Mouse (Mus musculus) hindbrain, postnatal 0 days (tissue): ENCODE data around the gene Pafah2. TPM values are rescaled to one million over a fixed set of nuclear protein-coding genes. Genes with fewer than 3 reads are reported as not detected.
A peak's percentile ranks its signal among the peaks of the same experiment; 100 is the strongest.

ENCODE experiments used
- ATAC-seq: fragments of 200-750 bp; cut with Nextera tagmentation; 2 replicates; pipeline ENCODE4 v1.8.0; 2017; ENCODE audit warnings: mild to moderate bottlenecking, moderate TSS enrichment, moderate library complexity
- DNase-seq: peaks from one replicate; pipeline ENCODE4 v3.0.0-alpha.2; 2015; ENCODE audit warnings: low spot score
- H3K27ac ChIP-seq: fragments of 300-500 bp; sonication (generic); 2 replicates; pipeline ENCODE4 v1.5.1; 2014; ENCODE audit warnings: mild to moderate bottlenecking
- H3K27me3 ChIP-seq: fragments of 300-500 bp; sonication (generic); 2 replicates; pipeline ENCODE4 v1.6.1; 2014; ENCODE audit warnings: low read length, mixed read lengths; ENCODE audit not compliant: insufficient read depth
- H3K36me3 ChIP-seq: fragments of 300-500 bp; sonication (generic); 2 replicates; pipeline ENCODE4 v1.6.1; 2014; ENCODE audit warnings: low read length, mixed read lengths; ENCODE audit not compliant: insufficient read depth
- H3K4me1 ChIP-seq: fragments of 300-500 bp; sonication (generic); 2 replicates; pipeline ENCODE4 v1.6.1; 2014; ENCODE audit warnings: antibody characterized with exemption, low read length, mixed read lengths; ENCODE audit not compliant: insufficient read depth
- H3K4me2 ChIP-seq: fragments of 300-500 bp; sonication (generic); 2 replicates; pipeline ENCODE4 v1.6.1; 2014; ENCODE audit warnings: low read depth, mild to moderate bottlenecking, low read length, moderate library complexity, mixed read lengths
- H3K4me3 ChIP-seq: fragments of 300-500 bp; sonication (generic); 2 replicates; pipeline ENCODE4 v1.5.1; 2014; ENCODE audit warnings: low read length
- H3K9ac ChIP-seq: fragments of 300-500 bp; sonication (generic); replicated peaks from 2 replicates; pipeline ENCODE4 v1.6.1; 2014; ENCODE audit warnings: mild to moderate bottlenecking, low read length, moderate library complexity, mixed read lengths
- H3K9me3 ChIP-seq: fragments of 300-500 bp; sonication (generic); 2 replicates; pipeline ENCODE4 v1.6.1; 2016; ENCODE audit warnings: low read length, mixed read lengths
- CTCF ChIP-seq: IDR thresholded peaks from 2 replicates; pipeline ENCODE4 v1.5.1; 2016; ENCODE audit warnings: antibody characterized with exemption, control low read depth, low read depth
- WGBS: fragments of 180-500 bp; shearing (Covaris S2); extraction: QIAGEN DNeasy Blood & Tissue Kit; methylation state at CpG from one replicate; pipeline ENCODE4 v1.1.7; 2014; 5-methylcytosine and 5-hydroxymethylcytosine counted together
- microRNA-seq, 2 experiments: library from miRNA; unstranded; fragments of <30 nt; microRNA quantifications; one replicate each; pipeline ENCODE4; 2016
- polyA plus RNA-seq: library from polyadenylated mRNA; unstranded; fragments of >200 nt; fragmentation: Nextera tagmentation; extraction: Ambion mirVana; gene quantifications from 2 replicates; pipeline ENCODE4 v1.2.1, GENCODE M21; 2015
- total RNA-seq: library from RNA; depleted of rRNA; stranded (reverse); fragments of >200 nt; gene quantifications from 2 replicates; pipeline ENCODE4 v1.2.3, GENCODE M21; 2014; rRNA removed

The Pafah2 gene
- total and polyA plus RNA-seq, 2 experiments from 2014 or later: 6.7 to 17.9 TPM

DNA sequence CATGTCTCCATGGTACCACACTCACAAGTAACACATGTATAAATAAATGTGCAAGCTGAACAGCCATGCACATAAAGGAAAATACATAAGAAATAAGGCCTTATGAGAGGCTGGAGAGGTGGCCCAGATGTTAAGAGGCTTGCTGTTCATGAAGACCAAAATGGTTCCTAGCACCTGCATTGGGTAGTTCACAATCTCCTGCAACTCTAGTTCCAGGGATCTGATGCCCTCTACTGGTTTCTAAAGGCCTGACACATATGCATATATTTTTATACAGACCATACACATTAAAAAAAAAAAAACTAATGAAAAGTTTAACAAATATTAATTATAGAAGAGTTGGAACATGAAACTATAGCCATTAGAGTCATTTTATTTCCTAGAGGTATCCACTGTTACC lies 75.3 kb downstream of the Pafah2 start:
- peak; percentile 59 for DNase-seq
- ATAC-seq: no peak

DNA sequence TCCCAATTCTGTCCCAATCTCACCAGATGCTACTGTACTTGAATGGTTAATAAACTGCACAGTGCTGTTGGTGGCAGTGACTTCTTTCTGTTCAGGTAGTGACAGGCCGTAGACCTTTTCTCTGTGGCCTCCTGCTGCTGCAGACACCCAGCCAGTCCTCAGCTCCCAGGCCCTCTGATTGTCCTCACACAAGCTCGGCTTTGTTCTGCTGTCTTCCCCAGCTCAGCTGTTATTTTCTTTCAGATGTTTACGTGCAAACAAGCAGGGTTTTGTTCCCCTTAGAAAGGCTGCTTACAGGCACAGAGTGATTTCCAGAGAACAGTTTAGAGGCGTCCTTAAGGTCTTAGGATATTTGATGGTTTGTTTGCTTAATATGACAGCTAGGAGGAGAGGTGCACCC lies 77.6 kb downstream of the Pafah2 start:
- 0 out of 2 replicates have a peak overlapping the region, but pooled peaks have one; percentile 26 for H3K9ac ChIP-seq
- ATAC-seq: no peak
- H3K4me2 ChIP-seq: no peak overlapping the region
- peaks cover 34% of the 10 kb centered on the region for H3K36me3 ChIP-seq
- H3K9me3 ChIP-seq: no peaks in the 10 kb centered on the region
- peak overlapping the region; percentile 80 for H3K27ac ChIP-seq
- DNase-seq: no peak
- no peak for TF ChIP-seq CTCF
- peaks cover 3% of the 10 kb centered on the region; the same call in 1 of the 2 replicates for H3K4me1 ChIP-seq
- H3K27me3 ChIP-seq: no peaks in the 10 kb centered on the region
- 36% methylated on average over 4 of the region's 4 CpGs for WGBS
- no peak overlapping the region for H3K4me3 ChIP-seq

More for the DNA sequence above, 75.3 kb downstream of the Pafah2 start:
- no peaks in the 10 kb centered on the region for H3K27me3 ChIP-seq
- peak; percentile 53; the same call in 1 of the 2 replicates for TF ChIP-seq CTCF
- H3K4me1 ChIP-seq: peaks cover 6% of the 10 kb centered on the region; the same call in 1 of the 2 replicates
- H3K27ac ChIP-seq: peak overlapping the region; percentile 98; the same call in 1 of the 2 replicates
- no peaks in the 10 kb centered on the region for H3K9me3 ChIP-seq
- H3K36me3 ChIP-seq: peaks cover 31% of the 10 kb centered on the region
- H3K4me3 ChIP-seq: peak overlapping the region; percentile 92
- peak overlapping the region; percentile 83 for H3K4me2 ChIP-seq
- H3K9ac ChIP-seq: no peak overlapping the region

DNA sequence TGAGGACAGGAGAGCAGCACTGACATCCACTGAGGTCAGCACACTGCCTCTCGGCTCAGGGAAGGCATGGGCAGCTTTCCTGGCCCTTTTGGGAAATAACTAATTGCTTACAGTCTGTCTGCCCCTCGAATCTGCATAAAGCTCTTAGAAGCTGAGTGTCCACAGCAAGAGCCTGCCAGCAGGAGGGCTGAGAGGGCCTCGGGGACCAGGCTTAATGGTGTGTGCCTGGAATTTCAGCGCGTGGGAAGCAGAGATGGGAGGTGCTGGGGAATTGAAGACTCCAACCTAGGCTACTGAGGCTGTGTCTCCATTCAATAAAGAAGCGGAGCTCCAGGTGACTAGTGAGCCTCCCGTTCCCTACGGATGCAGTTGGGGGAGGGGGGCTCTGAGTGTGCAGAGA lies 78.1 kb downstream of the Pafah2 start:
- Histone ChIP-seq H3K4me3 (no peak overlapping the region), H3K4me2 (no peak overlapping the region), H3K4me1 (peaks cover 3% of the 10 kb centered on the region; the same call in 1 of the 2 replicates), H3K27ac (peak overlapping the region; percentile 80), H3K36me3 (peaks cover 34% of the 10 kb centered on the region), H3K27me3 (no peaks in the 10 kb centered on the region), H3K9ac (0 out of 2 replicates have a peak overlapping the region, but pooled peaks have one; percentile 26), H3K9me3 (no peaks in the 10 kb centered on the region)
- ATAC-seq (no peak), DNase-seq (peak; percentile 54)
- WGBS: 21% methylated on average over 8 of the region's 8 CpGs
- TF ChIP-seq CTCF: no peak

DNA sequence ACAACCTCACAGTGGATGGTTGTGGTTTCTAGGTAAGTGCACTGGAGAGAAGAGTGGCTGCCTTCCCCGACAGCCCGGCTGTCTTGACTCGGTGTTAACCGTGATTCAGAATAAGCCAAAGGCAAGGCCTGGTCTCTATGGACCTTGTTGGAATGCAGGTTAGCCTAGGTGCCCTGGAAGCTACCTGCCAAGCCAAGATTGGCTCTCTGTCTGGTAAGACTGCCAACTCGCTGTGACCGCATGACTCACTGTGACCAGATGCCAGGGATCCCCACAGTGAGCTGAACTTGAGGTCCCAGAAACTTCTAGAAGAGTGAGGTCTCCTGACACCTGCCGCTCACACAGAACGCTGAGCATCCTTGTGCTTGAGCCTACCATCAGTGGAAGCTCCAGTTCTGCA lies 80.8 kb downstream of the Pafah2 start:
- Histone ChIP-seq H3K4me1 (peaks cover 3% of the 10 kb centered on the region; the same call in 1 of the 2 replicates), H3K36me3 (peaks cover 27% of the 10 kb centered on the region), H3K4me2 (no peak overlapping the region), H3K4me3 (no peak overlapping the region), H3K9me3 (no peaks in the 10 kb centered on the region), H3K27ac (peak overlapping the region; percentile 34; the same call in 1 of the 2 replicates), H3K9ac (no peak overlapping the region), H3K27me3 (no peaks in the 10 kb centered on the region)
- 76% methylated on average over 8 of the region's 8 CpGs for WGBS
- ATAC-seq (no peak), DNase-seq (no peak)
- TF ChIP-seq CTCF: no peak

Small RNA genes lying within 50 kb of the gene (microRNA-seq; reads per million reads assigned to microRNA genes)
- gene Gm23634: 0.18 to 0.72 reads per million in 2 experiments

Other genes starting within 250 kb of the Pafah2 start
- 12.9 and 19.6 TPM in 2 replicates for gene Cep85, start 209.2 kb upstream of the Pafah2 start, total RNA-seq
- 16.2 and 17.8 TPM in 2 replicates for gene Cep85, start 209.2 kb upstream of the Pafah2 start, polyA plus RNA-seq
- gene Gm7534, start 193.3 kb upstream of the Pafah2 start, total RNA-seq: not detected in 2 replicates
- not detected in 2 replicates for gene Gm7534, start 193.3 kb upstream of the Pafah2 start, polyA plus RNA-seq
- gene Catsper4, start 168.9 kb upstream of the Pafah2 start, total RNA-seq: not detected in 2 replicates
- gene Catsper4, start 168.9 kb upstream of the Pafah2 start, polyA plus RNA-seq: 0.11 and 0.20 TPM in 2 replicates
- gene Cnksr1, start 157.9 kb upstream of the Pafah2 start, total RNA-seq: 0.26 TPM in 1 of 2 replicates, not detected in the other
- 0.14 and 0.25 TPM in 2 replicates for gene Cnksr1, start 157.9 kb upstream of the Pafah2 start, polyA plus RNA-seq
- gene E130218I03Rik, start 152.7 kb upstream of the Pafah2 start, total RNA-seq: 0.31 TPM in 1 of 2 replicates, not detected in the other
- gene E130218I03Rik, start 152.7 kb upstream of the Pafah2 start, polyA plus RNA-seq: 0.95 and 1.4 TPM in 2 replicates
- gene Zfp593, start 150.7 kb upstream of the Pafah2 start, total RNA-seq: 10.2 and 10.6 TPM in 2 replicates
- 11.0 and 12.5 TPM in 2 replicates for gene Zfp593, start 150.7 kb upstream of the Pafah2 start, polyA plus RNA-seq
- gene Gm30191, start 149.4 kb upstream of the Pafah2 start, total RNA-seq: not detected in 2 replicates
- 0.59 and 0.79 TPM in 2 replicates for gene Gm30191, start 149.4 kb upstream of the Pafah2 start, polyA plus RNA-seq
- gene Grrp1, start 142.2 kb upstream of the Pafah2 start, total RNA-seq: 13.7 and 18.4 TPM in 2 replicates
- 11.1 and 12.2 TPM in 2 replicates for gene Grrp1, start 142.2 kb upstream of the Pafah2 start, polyA plus RNA-seq
- 25.5 and 35.2 TPM in 2 replicates for gene Pdik1l, start 108.4 kb upstream of the Pafah2 start, total RNA-seq
- gene Pdik1l, start 108.4 kb upstream of the Pafah2 start, polyA plus RNA-seq: 23.3 and 24.8 TPM in 2 replicates
- 0.32 and 1.5 TPM in 2 replicates for gene Trim63, start 81.2 kb upstream of the Pafah2 start, total RNA-seq
- gene Trim63, start 81.2 kb upstream of the Pafah2 start, polyA plus RNA-seq: 0.84 and 1.1 TPM in 2 replicates
- 0.43 TPM in 1 of 2 replicates, not detected in the other for gene Slc30a2, start 53.1 kb upstream of the Pafah2 start, total RNA-seq
- gene Slc30a2, start 53.1 kb upstream of the Pafah2 start, polyA plus RNA-seq: 0.09 and 0.18 TPM in 2 replicates
- gene Extl1, start 12.5 kb upstream of the Pafah2 start, total RNA-seq: 0.54 and 1.8 TPM in 2 replicates
- 0.39 and 0.66 TPM in 2 replicates for gene Extl1, start 12.5 kb upstream of the Pafah2 start, polyA plus RNA-seq
- 667 and 752 TPM in 2 replicates for gene Stmn1, start 72.0 kb downstream of the Pafah2 start, total RNA-seq
- gene Stmn1, start 72.0 kb downstream of the Pafah2 start, polyA plus RNA-seq: 4,115 and 4,307 TPM in 2 replicates
- 121 and 142 TPM in 2 replicates for gene Paqr7, start 100.4 kb downstream of the Pafah2 start, total RNA-seq
- 41.1 and 43.5 TPM in 2 replicates for gene Paqr7, start 100.4 kb downstream of the Pafah2 start, polyA plus RNA-seq
- 2.2 and 2.7 TPM in 2 replicates for gene Aunip, start 114.7 kb downstream of the Pafah2 start, total RNA-seq
- gene Aunip, start 114.7 kb downstream of the Pafah2 start, polyA plus RNA-seq: 2.2 and 2.6 TPM in 2 replicates
- 133 and 146 TPM in 2 replicates for gene Mtfr1l, start 139.1 kb downstream of the Pafah2 start, total RNA-seq
- 177 and 182 TPM in 2 replicates for gene Mtfr1l, start 139.1 kb downstream of the Pafah2 start, polyA plus RNA-seq
- gene Selenon, start 155.8 kb downstream of the Pafah2 start, total RNA-seq: 30.4 and 32.7 TPM in 2 replicates
- gene Selenon, start 155.8 kb downstream of the Pafah2 start, polyA plus RNA-seq: 10.0 and 11.3 TPM in 2 replicates